Comparison of ENCODE assay signal across 18 mouse cellular contexts in genomic region chr4:116729532-116729931, GRCm38 (mm10).
"Had no signal": no experiment of that assay in that cellular context is flagged by ENCODE, and none has a peak within 500 bp of the region (broad histone marks: within the 10 kb centered on the region; RNA-seq: fewer than 3 reads in every experiment).

No protein-coding gene starts in this region.

- H3K36me3 ChIP-seq: midbrain, embryonic 10.5 days; midbrain, embryonic 12.5 days; neural tube, embryonic 13.5 days; neural tube, embryonic 15.5 days had no signal

- H3K4me2 ChIP-seq: lung, embryonic 14.5 days; midbrain, embryonic 12.5 days; neural tube, embryonic 13.5 days; neural tube, embryonic 15.5 days had no signal

- H3K9me3 ChIP-seq: midbrain, embryonic 10.5 days; midbrain, embryonic 12.5 days; neural tube, embryonic 13.5 days; neural tube, embryonic 15.5 days had no signal

- H3K4me1 ChIP-seq: midbrain, embryonic 10.5 days; midbrain, embryonic 12.5 days; neural tube, embryonic 13.5 days; neural tube, embryonic 15.5 days had no signal

- DNase-seq: lung, adult 18-20 months; lung, embryonic 14.5 days; lung, postnatal 10 days; lung, postnatal 4 days; midbrain, embryonic 14.5 days; retina, postnatal 1 day; right cerebral cortex, adult 18-20 months; right cerebral cortex, postnatal 25 days; right cerebral cortex, postnatal 4 days; thymus, adult 18-20 months; thymus, postnatal 14 days; thymus, postnatal 36 days had no signal

- H3K27me3 ChIP-seq: midbrain, embryonic 12.5 days; neural tube, embryonic 13.5 days; neural tube, embryonic 15.5 days had no signal

- H3K27ac ChIP-seq: midbrain, embryonic 10.5 days; midbrain, embryonic 12.5 days; neural tube, embryonic 13.5 days; neural tube, embryonic 15.5 days had no signal

- ATAC-seq: midbrain, embryonic 16.5 days had no signal

- H3K4me3 ChIP-seq: midbrain, embryonic 10.5 days; midbrain, embryonic 12.5 days; myocyte; neural tube, embryonic 13.5 days; neural tube, embryonic 15.5 days had no signal

- H3K9ac ChIP-seq: lung, embryonic 14.5 days; midbrain, embryonic 12.5 days; neural tube, embryonic 13.5 days; neural tube, embryonic 15.5 days had no signal
